Mouse (Mus musculus) B cell, adult 67 days (primary cell): ENCODE measurements around the gene Gm4513. TPM values are rescaled to one million over a fixed set of nuclear protein-coding genes. Genes with fewer than 3 reads are reported as not detected.

Experiments
- total RNA-seq, 2 experiments: library from RNA; stranded (reverse); gene quantifications; 4 replicates each; pipeline ENCODE4 v1.2.4; 2023

Gm4513 gene
- total RNA-seq, result not detected

GRCm38 (mm10) chr7:20598921-20599320 is at the start of gene Gm4513:
Gm4513 (minus strand) TSS chr7:20599021.

GRCm38 (mm10) chr7:20576141-20576540 is 22.7 kb downstream of the Gm4513 start, which contains the start of gene Gm4141:
Gm4141 (minus strand) TSS chr7:20576241.

GRCm38 (mm10) chr7:20545657-20546056 is 53.2 kb downstream of the Gm4513 start, which contains the start of gene Gm5726:
Gm5726 (minus strand) TSS chr7:20545757.

Other genes with a start within 250 kb of the Gm4513 start
- not detected for gene Gm5728, start 223.6 kb downstream of the Gm4513 start, total RNA-seq
- gene Vmn1r100, start 181.1 kb downstream of the Gm4513 start, total RNA-seq, result not detected
- gene Vmn1r101, start 156.4 kb downstream of the Gm4513 start, total RNA-seq, result not detected
- not detected for gene Gm10670, start 124.1 kb downstream of the Gm4513 start, total RNA-seq
- gene Vmn1r103, start 88.5 kb downstream of the Gm4513 start, total RNA-seq, result not detected
- not detected for gene Vmn1r104, start 65.2 kb downstream of the Gm4513 start, total RNA-seq
- gene Gm5726, start 53.3 kb downstream of the Gm4513 start, total RNA-seq, result not detected
- gene Gm4141, start 22.8 kb downstream of the Gm4513 start, total RNA-seq, result not detected
- gene Vmn1r107, start 69.9 kb upstream of the Gm4513 start, total RNA-seq, result not detected
- gene Vmn1r111, start 104.2 kb upstream of the Gm4513 start, total RNA-seq, result not detected
- not detected for gene Gm10668, start 131.6 kb upstream of the Gm4513 start, total RNA-seq
- not detected for gene Vmn1r112, start 172.2 kb upstream of the Gm4513 start, total RNA-seq
- not detected for gene Vmn1r113, start 188.3 kb upstream of the Gm4513 start, total RNA-seq
- gene Vmn1r114, start 213.2 kb upstream of the Gm4513 start, total RNA-seq, result not detected
- not detected for gene Vmn1r115, start 246.0 kb upstream of the Gm4513 start, total RNA-seq